Mouse (Mus musculus): Measurements from ENCODE around the gene Kirrel2. TPM values are rescaled to one million over a fixed set of nuclear protein-coding genes. Genes with fewer than 3 reads are reported as not detected.

The Kirrel2 gene
- polyA plus RNA-seq, 1 experiment from 2014 or later: 7.3 TPM

- H3K27ac ChIP-seq (replicated peaks): peak overlapping the region; percentile 99
- H3K27me3 ChIP-seq: no peaks in the 10 kb centered on the region
- peak overlapping the region; percentile 86 for H3K4me2 ChIP-seq
- peaks cover 28% of the 10 kb centered on the region for H3K4me1 ChIP-seq (replicated peaks)
- H3K9ac ChIP-seq: peak overlapping the region; percentile 94
- peak; percentile 55 for ATAC-seq (ENCODE audit: low FRiP score, low read depth)
- no peaks in the 10 kb centered on the region for H3K9me3 ChIP-seq
- peaks cover 29% of the 10 kb centered on the region for H3K36me3 ChIP-seq
- 1% methylated on average over 38 of the region's 38 CpGs for WGBS
- peak overlapping the region; percentile 90 for H3K4me3 ChIP-seq
These were observed 13.1 kb downstream of the Kirrel2 start for GRCm38 (mm10) chr7:30444154-30444970.

GRCm38 (mm10) chr7:30443696-30444095, 13.8 kb downstream of the Kirrel2 start:
- 14% methylated on average over 9 of the region's 9 CpGs for WGBS
- H3K27me3 ChIP-seq: no peaks in the 10 kb centered on the region
- H3K9ac ChIP-seq: peak overlapping the region; percentile 94
- no peaks in the 10 kb centered on the region for H3K9me3 ChIP-seq
- H3K4me2 ChIP-seq: peak overlapping the region; percentile 86
- H3K36me3 ChIP-seq: peaks cover 36% of the 10 kb centered on the region
- peak overlapping the region; percentile 90 for H3K4me3 ChIP-seq
- H3K4me1 ChIP-seq (replicated peaks): peaks cover 28% of the 10 kb centered on the region
- peak overlapping the region; percentile 99; the same call in 1 of the 2 replicates for H3K27ac ChIP-seq (replicated peaks)
- ATAC-seq (ENCODE audit: low FRiP score, low read depth): no peak

GRCm38 (mm10) chr7:30440697-30441096, 16.8 kb downstream of the Kirrel2 start:
- WGBS: 48% methylated on average over 2 of the region's 5 CpGs
- Histone ChIP-seq H3K9ac (no peak overlapping the region), H3K36me3 (peaks cover 61% of the 10 kb centered on the region), H3K4me1 (replicated peaks) (peaks cover 21% of the 10 kb centered on the region), H3K27ac (replicated peaks) (no peak overlapping the region), H3K9me3 (no peaks in the 10 kb centered on the region), H3K4me3 (no peak overlapping the region), H3K27me3 (no peaks in the 10 kb centered on the region), H3K4me2 (no peak overlapping the region)
- no peak for ATAC-seq (ENCODE audit: low FRiP score, low read depth)

- Histone ChIP-seq H3K27me3 (no peaks in the 10 kb centered on the region), H3K4me2 (no peak overlapping the region), H3K4me3 (no peak overlapping the region), H3K4me1 (replicated peaks) (peaks cover 21% of the 10 kb centered on the region), H3K36me3 (peaks cover 70% of the 10 kb centered on the region), H3K9me3 (no peaks in the 10 kb centered on the region), H3K9ac (no peak overlapping the region), H3K27ac (replicated peaks) (no peak overlapping the region)
- no peak for ATAC-seq (ENCODE audit: low FRiP score, low read depth)
- 77% methylated on average over 13 of the region's 13 CpGs for WGBS
These were observed 17.8 kb downstream of the Kirrel2 start for GRCm38 (mm10) chr7:30439734-30440133.

GRCm38 (mm10) chr7:30436879-30437278, 20.6 kb downstream of the Kirrel2 start:
- Histone ChIP-seq H3K27me3 (no peaks in the 10 kb centered on the region), H3K4me2 (no peak overlapping the region), H3K4me3 (no peak overlapping the region), H3K4me1 (replicated peaks) (no peaks in the 10 kb centered on the region), H3K9me3 (no peaks in the 10 kb centered on the region), H3K9ac (no peak overlapping the region), H3K36me3 (peaks cover 68% of the 10 kb centered on the region), H3K27ac (replicated peaks) (no peak overlapping the region)
- no peak for ATAC-seq (ENCODE audit: low FRiP score, low read depth)
- 20% methylated on average over 10 of the region's 10 CpGs for WGBS

- Histone ChIP-seq H3K4me3 (no peak overlapping the region), H3K4me2 (no peak overlapping the region), H3K27me3 (no peaks in the 10 kb centered on the region), H3K9ac (no peak overlapping the region), H3K9me3 (no peaks in the 10 kb centered on the region), H3K36me3 (peaks cover 59% of the 10 kb centered on the region), H3K4me1 (replicated peaks) (no peaks in the 10 kb centered on the region), H3K27ac (replicated peaks) (no peak overlapping the region)
- ATAC-seq (ENCODE audit: low FRiP score, low read depth): no peak
- WGBS: 50% methylated on average over 9 of the region's 9 CpGs
These were observed 22.3 kb downstream of the Kirrel2 start for GRCm38 (mm10) chr7:30435156-30435555.

GRCm38 (mm10) chr7:30434701-30435100, 22.8 kb downstream of the Kirrel2 start:
- no peak overlapping the region for H3K4me3 ChIP-seq

GRCm38 (mm10) chr7:30434238-30434637, 23.3 kb downstream of the Kirrel2 start:
- Histone ChIP-seq H3K4me3 (no peak overlapping the region), H3K4me1 (replicated peaks) (no peaks in the 10 kb centered on the region), H3K9ac (no peak overlapping the region), H3K9me3 (no peaks in the 10 kb centered on the region), H3K27me3 (no peaks in the 10 kb centered on the region), H3K27ac (replicated peaks) (no peak overlapping the region), H3K4me2 (no peak overlapping the region), H3K36me3 (peaks cover 50% of the 10 kb centered on the region)
- ATAC-seq (ENCODE audit: low FRiP score, low read depth): no peak
- WGBS: 9% methylated on average over 10 of the region's 10 CpGs

More at GRCm38 (mm10) chr7:30434701-30435100, 22.8 kb downstream of the Kirrel2 start:
- H3K4me1 ChIP-seq (replicated peaks): no peaks in the 10 kb centered on the region
- H3K27me3 ChIP-seq: no peaks in the 10 kb centered on the region
- no peaks in the 10 kb centered on the region for H3K9me3 ChIP-seq
- WGBS: 72% methylated on average over 10 of the region's 10 CpGs
- H3K9ac ChIP-seq: no peak overlapping the region
- H3K4me2 ChIP-seq: no peak overlapping the region
- no peak for ATAC-seq (ENCODE audit: low FRiP score, low read depth)
- peaks cover 54% of the 10 kb centered on the region for H3K36me3 ChIP-seq
- H3K27ac ChIP-seq (replicated peaks): no peak overlapping the region

GRCm38 (mm10) chr7:30431793-30432192, 25.7 kb downstream of the Kirrel2 start:
- Histone ChIP-seq H3K36me3 (peaks cover 35% of the 10 kb centered on the region), H3K4me1 (replicated peaks) (no peaks in the 10 kb centered on the region), H3K4me2 (no peak overlapping the region), H3K4me3 (no peak overlapping the region), H3K9me3 (no peaks in the 10 kb centered on the region), H3K9ac (no peak overlapping the region), H3K27ac (replicated peaks) (no peak overlapping the region), H3K27me3 (no peaks in the 10 kb centered on the region)
- WGBS: 11% methylated on average over 3 of the region's 3 CpGs
- ATAC-seq (ENCODE audit: low FRiP score, low read depth): peak; percentile 77

GRCm38 (mm10) chr7:30430191-30430590, 27.3 kb downstream of the Kirrel2 start:
- H3K36me3 ChIP-seq: peaks cover 29% of the 10 kb centered on the region
- WGBS: 58% methylated on average over 2 of the region's 2 CpGs
- no peak overlapping the region for H3K27ac ChIP-seq (replicated peaks)
- H3K4me1 ChIP-seq (replicated peaks): no peaks in the 10 kb centered on the region
- H3K9me3 ChIP-seq: no peaks in the 10 kb centered on the region
- no peak overlapping the region for H3K9ac ChIP-seq
- no peak overlapping the region for H3K4me3 ChIP-seq
- no peak overlapping the region for H3K4me2 ChIP-seq
- H3K27me3 ChIP-seq: no peaks in the 10 kb centered on the region
- ATAC-seq (ENCODE audit: low FRiP score, low read depth): no peak

GRCm38 (mm10) chr7:30429327-30429726, 28.2 kb downstream of the Kirrel2 start:
- Histone ChIP-seq H3K27ac (replicated peaks) (no peak overlapping the region), H3K4me1 (replicated peaks) (no peaks in the 10 kb centered on the region), H3K27me3 (no peaks in the 10 kb centered on the region), H3K4me2 (no peak overlapping the region), H3K9me3 (no peaks in the 10 kb centered on the region), H3K4me3 (no peak overlapping the region), H3K9ac (no peak overlapping the region), H3K36me3 (peaks cover 21% of the 10 kb centered on the region)
- ATAC-seq (ENCODE audit: low FRiP score, low read depth): no peak

- no peak for ATAC-seq (ENCODE audit: low FRiP score, low read depth)
- 50% methylated on average over 23 of the region's 23 CpGs for WGBS
- Histone ChIP-seq H3K27ac (replicated peaks) (peak overlapping the region; percentile 73), H3K27me3 (no peaks in the 10 kb centered on the region), H3K4me3 (peak overlapping the region; percentile 74), H3K36me3 (peaks cover 15% of the 10 kb centered on the region; the same call in 1 of the 2 replicates), H3K4me1 (replicated peaks) (peaks cover 20% of the 10 kb centered on the region), H3K4me2 (peak overlapping the region; percentile 96), H3K9me3 (no peaks in the 10 kb centered on the region), H3K9ac (peak overlapping the region; percentile 69)
These were observed 34.3 kb downstream of the Kirrel2 start for GRCm38 (mm10) chr7:30423071-30423641.

Measured in hindbrain, embryonic 15.5 days (tissue).